Mouse (Mus musculus): ENCODE results near the gene BC035947.
A peak's percentile ranks its signal among the peaks of the same experiment; 100 is the strongest.
"Not testable (repeated sequence)": the region's sequence is repeated elsewhere in the genome, so short reads cannot be mapped to it uniquely, and the experiment has no call there.

The BC035947 gene

GRCm38 (mm10) chr1:78501856-78502255 is 10.1 kb downstream of the BC035947 start:
- not testable (repeated sequence) for DNase-seq (ENCODE audit: low spot score in 2 of 2)

- DNase-seq (ENCODE audit: low spot score in 2 of 2) = no peak
These were observed 10.9 kb downstream of the BC035947 start for GRCm38 (mm10) chr1:78501036-78501435.

GRCm38 (mm10) chr1:78490143-78490542 is 21.8 kb downstream of the BC035947 start:
- no peak for DNase-seq (ENCODE audit: low spot score in 2 of 2)

- DNase-seq (ENCODE audit: low spot score in 2 of 2) = peak; percentile 88 to 94
These were observed 23.0 kb downstream of the BC035947 start, which contains the start of gene Farsb for GRCm38 (mm10) chr1:78488752-78489492. Gene Farsb (minus strand): TSS chr1:78488897.

GRCm38 (mm10) chr1:78488427-78488751 is 23.6 kb downstream of the BC035947 start:
- no peak for DNase-seq (ENCODE audit: low spot score in 2 of 2)

GRCm38 (mm10) chr1:78484361-78484760 is 27.6 kb downstream of the BC035947 start:
- no peak for DNase-seq (ENCODE audit: low spot score in 2 of 2)

GRCm38 (mm10) chr1:78483430-78483829 is 28.5 kb downstream of the BC035947 start:
- no peak for DNase-seq (ENCODE audit: low spot score in 2 of 2)

GRCm38 (mm10) chr1:78472441-78472840 is 39.5 kb downstream of the BC035947 start:
- no peak for DNase-seq (ENCODE audit: low spot score in 2 of 2)

- DNase-seq (ENCODE audit: low spot score in 2 of 2) = no peak
These were observed 57.3 kb downstream of the BC035947 start for GRCm38 (mm10) chr1:78454659-78455058.

- no peak for DNase-seq (ENCODE audit: low spot score in 2 of 2)
These were observed 58.1 kb downstream of the BC035947 start for GRCm38 (mm10) chr1:78453886-78454285.

- no peak for DNase-seq (ENCODE audit: low spot score in 2 of 2)
These were observed 59.4 kb downstream of the BC035947 start for GRCm38 (mm10) chr1:78452544-78452943.

- no peak for DNase-seq (ENCODE audit: low spot score in 2 of 2)
These were observed 60.7 kb downstream of the BC035947 start for GRCm38 (mm10) chr1:78451070-78451854.

GRCm38 (mm10) chr1:78448091-78448490 is 63.9 kb downstream of the BC035947 start:
- no peak for DNase-seq (ENCODE audit: low spot score in 2 of 2)
